In the genomic region with DNA sequence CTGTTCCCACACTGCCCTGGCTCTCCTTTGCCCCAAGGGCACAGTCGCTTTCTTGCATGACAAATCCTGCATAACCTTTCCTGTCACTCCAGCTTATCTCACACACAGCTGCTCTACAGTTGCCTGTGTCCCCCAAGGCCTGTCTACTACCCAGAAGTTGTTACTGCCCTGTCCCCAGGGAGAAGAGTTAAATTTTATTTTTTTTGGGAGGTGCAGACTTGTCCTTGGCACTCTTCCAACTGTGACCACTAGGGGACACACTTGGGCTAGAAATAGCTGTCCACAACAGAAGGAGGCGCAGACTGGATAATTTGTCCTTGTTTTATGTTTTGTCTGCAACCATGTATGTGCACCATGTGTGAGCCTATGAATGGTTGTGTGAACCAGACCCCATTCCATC, we compare ENCODE assay signal across 8 mouse cellular contexts. TPM values are rescaled to one million over a fixed set of nuclear protein-coding genes. Genes with fewer than 3 reads are reported as not detected.
A peak's percentile ranks its signal among the peaks of the same experiment; 100 is the strongest.
DNase-seq lines count a peak whose midpoint lies in the region; ATAC-seq and TF ChIP-seq lines count a peak whose summit lies in the region.

No protein-coding gene starts in this region.

- H3K9me3 ChIP-seq in heart, embryonic 16.5 days (replicated peaks; ENCODE audit: control insufficient read depth, low read length), result no peaks in the 10 kb centered on the region
- H3K9me3 ChIP-seq in kidney, embryonic 16.5 days (ENCODE audit: low read length), result no peaks in the 10 kb centered on the region

- no peaks in the 10 kb centered on the region for H3K27me3 ChIP-seq in heart, embryonic 16.5 days (ENCODE audit: control insufficient read depth, insufficient read depth, low read length)
- no peaks in the 10 kb centered on the region for H3K27me3 ChIP-seq in kidney, embryonic 16.5 days (ENCODE audit: insufficient read depth, low read length)
- no peaks in the 10 kb centered on the region for H3K27me3 ChIP-seq in spleen, adult 2 months (ENCODE audit: control insufficient read depth, insufficient read depth, low read length)

- TF ChIP-seq CTCF in gastrocnemius, adult 2 months (IDR thresholded peaks at IDR 0.05), result peak; percentile 67
- peak; percentile 80; the same call in 1 of the 2 replicates for TF ChIP-seq CTCF in spleen, adult 2 months (IDR thresholded peaks at IDR 0.05; ENCODE audit: extremely low read depth, insufficient read depth, insufficient read length, insufficient replicate concordance)

- DNase-seq in gastrocnemius, adult 2 months, result peak; percentile 42
- DNase-seq in gastrocnemius, adult 8-10 months (ENCODE audit: low spot score in 2 of 2), result no peak
- peak; percentile 78 for DNase-seq in T-cell, adult 2 months (ENCODE audit: low spot score)
- DNase-seq in embryo, embryonic 9.5 days (ENCODE audit: extremely low spot score), result peak; percentile 77
- DNase-seq in spleen, adult 2 months (ENCODE audit: low read depth in 1 of 2, low spot score in 2 of 2), result peak; percentile 78 to 82

- TF ChIP-seq POLR2A in spleen, adult 2 months (IDR thresholded peaks at IDR 0.05; ENCODE audit: low read depth, low read length), result no peak

- peak overlapping the region; percentile 53 for H3K9ac ChIP-seq in heart, embryonic 16.5 days (ENCODE audit: low read length)
- H3K9ac ChIP-seq in kidney, embryonic 16.5 days (replicated peaks; ENCODE audit: low read length), result no peak overlapping the region

- H3K4me1 ChIP-seq in heart, embryonic 16.5 days (ENCODE audit: control insufficient read depth, insufficient read depth, low read length), result peaks cover 10% of the 10 kb centered on the region
- no peaks in the 10 kb centered on the region for H3K4me1 ChIP-seq in kidney, embryonic 16.5 days (ENCODE audit: insufficient read depth, low read length)
- H3K4me1 ChIP-seq in spleen, adult 2 months (ENCODE audit: control insufficient read depth, insufficient read depth, insufficient read length), result peaks cover 17% of the 10 kb centered on the region; the same call in 1 of the 2 replicates

- no peak overlapping the region for H3K4me3 ChIP-seq in gastrocnemius, adult 2 months
- no peak overlapping the region for H3K4me3 ChIP-seq in heart, embryonic 16.5 days (ENCODE audit: low read length)
- H3K4me3 ChIP-seq in kidney, embryonic 16.5 days (ENCODE audit: low read length), result no peak overlapping the region
- H3K4me3 ChIP-seq in spleen, adult 2 months (ENCODE audit: extremely low read depth, insufficient read depth, insufficient read length), result no peak overlapping the region

- H3K36me3 ChIP-seq in heart, embryonic 16.5 days (ENCODE audit: control insufficient read depth, insufficient read depth), result peaks cover 5% of the 10 kb centered on the region; the same call in 1 of the 2 replicates
- no peaks in the 10 kb centered on the region for H3K36me3 ChIP-seq in kidney, embryonic 16.5 days (ENCODE audit: insufficient read depth, low read length)
- peaks cover 3% of the 10 kb centered on the region; the same call in 1 of the 2 replicates for H3K36me3 ChIP-seq in spleen, adult 2 months (ENCODE audit: control insufficient read depth, insufficient read depth, low read length)

- H3K27ac ChIP-seq in gastrocnemius, adult 2 months, result peak overlapping the region; percentile 74
- peak overlapping the region; percentile 70 for H3K27ac ChIP-seq in heart, embryonic 16.5 days (ENCODE audit: low read length)
- H3K27ac ChIP-seq in kidney, embryonic 16.5 days (ENCODE audit: low read length), result no peak overlapping the region
- peak overlapping the region; percentile 76 for H3K27ac ChIP-seq in spleen, adult 2 months (ENCODE audit: insufficient read depth, low read length)

- H3K4me2 ChIP-seq in heart, embryonic 16.5 days (ENCODE audit: low read depth, low read length), result no peak overlapping the region
- H3K4me2 ChIP-seq in kidney, embryonic 16.5 days (replicated peaks; ENCODE audit: low read depth, low read length), result no peak overlapping the region

- peak; percentile 28 for ATAC-seq in heart, embryonic 16.5 days (replicated peaks; ENCODE audit: extremely low read depth, insufficient read depth, low FRiP score)
- ATAC-seq in kidney, embryonic 16.5 days (ENCODE audit: low FRiP score, low TSS enrichment), result peak; percentile 59; the same call in 1 of the 2 replicates
- peak; percentile 74 for ATAC-seq in megakaryocyte progenitor cell, adult 5-6 weeks (replicated peaks; ENCODE audit: poor library complexity)

- WGBS in heart, embryonic 16.5 days, result 12% methylated on average over 2 of the region's 2 CpGs
- WGBS in kidney, embryonic 16.5 days, result 31% methylated on average over 2 of the region's 2 CpGs
- WGBS in spleen, adult 2 months, result 11% methylated on average over 2 of the region's 2 CpGs

- intact Hi-C loops in gastrocnemius, adult 2 months (cut with DNase I), result no loop called here

RNA-seq across cellular contexts. Expression of a gene that starts 21.2 kb away (rescaled TPM):
- total RNA-seq in gastrocnemius, adult 2 months (2021), result 10 to 100 TPM; 25.8 to 26.0 TPM
- 10 to 100 TPM; 17.6 to 20.9 (median 19.1) TPM for total RNA-seq in gastrocnemius, adult 8-10 months (2022)
- 120 and 121 TPM in 2 replicates for polyA plus RNA-seq in heart, embryonic 16.5 days (2015; fragmentation: Nextera tagmentation; extraction: Ambion mirVana)
- 142 and 143 TPM in 2 replicates for polyA plus RNA-seq in kidney, embryonic 16.5 days (2015; fragmentation: Nextera tagmentation; extraction: Ambion mirVana)
- 88.1 and 90.6 TPM in 2 replicates for total RNA-seq in megakaryocyte progenitor cell, adult 5-6 weeks (2015)
- total RNA-seq in megakaryocyte progenitor cell, adult 5-6 weeks (2017), result 52.4 and 65.4 TPM in 2 replicates
- 97.4 and 105 TPM in 2 replicates for polyA plus RNA-seq in spleen, adult 2 months (2012; rRNA removed)

RNA-seq across cellular contexts. Expression of a gene that starts 41.5 kb away (rescaled TPM):
- 1 to 10 TPM; 7.8 to 9.5 TPM for total RNA-seq in gastrocnemius, adult 2 months (2021)
- 1 to 10 TPM; 5.9 to 9.7 (median 7.9) TPM for total RNA-seq in gastrocnemius, adult 8-10 months (2022)
- polyA plus RNA-seq in heart, embryonic 16.5 days (2015; fragmentation: Nextera tagmentation; extraction: Ambion mirVana), result 44.1 and 46.6 TPM in 2 replicates
- polyA plus RNA-seq in kidney, embryonic 16.5 days (2015; fragmentation: Nextera tagmentation; extraction: Ambion mirVana), result 79.5 and 80.7 TPM in 2 replicates
- total RNA-seq in megakaryocyte progenitor cell, adult 5-6 weeks (2015), result 40.5 and 44.9 TPM in 2 replicates
- total RNA-seq in megakaryocyte progenitor cell, adult 5-6 weeks (2017), result 37.5 and 39.1 TPM in 2 replicates
- 29.8 and 31.3 TPM in 2 replicates for polyA plus RNA-seq in spleen, adult 2 months (2012; rRNA removed)

RNA-seq across cellular contexts. Expression of a gene that starts 44.0 kb away (rescaled TPM):
- 1 to 10 TPM; 2.8 to 4.8 TPM for total RNA-seq in gastrocnemius, adult 2 months (2021)
- total RNA-seq in gastrocnemius, adult 8-10 months (2022), result 1 to 10 TPM; 1.7 to 3.2 (median 2.8) TPM
- polyA plus RNA-seq in heart, embryonic 16.5 days (2015; fragmentation: Nextera tagmentation; extraction: Ambion mirVana), result 15.0 and 30.4 TPM in 2 replicates
- polyA plus RNA-seq in kidney, embryonic 16.5 days (2015; fragmentation: Nextera tagmentation; extraction: Ambion mirVana), result 30.6 and 40.7 TPM in 2 replicates
- 58.7 and 76.6 TPM in 2 replicates for total RNA-seq in megakaryocyte progenitor cell, adult 5-6 weeks (2015)
- total RNA-seq in megakaryocyte progenitor cell, adult 5-6 weeks (2017), result 68.3 and 86.8 TPM in 2 replicates
- 1.4 and 1.7 TPM in 2 replicates for polyA plus RNA-seq in spleen, adult 2 months (2012; rRNA removed)

RNA-seq across cellular contexts. Expression of a gene that starts 47.6 kb away (rescaled TPM):
- not detected for total RNA-seq in gastrocnemius, adult 2 months (2021)
- not detected for total RNA-seq in gastrocnemius, adult 8-10 months (2022)
- polyA plus RNA-seq in heart, embryonic 16.5 days (2015; fragmentation: Nextera tagmentation; extraction: Ambion mirVana), result not detected in 2 replicates
- not detected in 2 replicates for polyA plus RNA-seq in kidney, embryonic 16.5 days (2015; fragmentation: Nextera tagmentation; extraction: Ambion mirVana)
- total RNA-seq in megakaryocyte progenitor cell, adult 5-6 weeks (2015), result not detected in 2 replicates
- total RNA-seq in megakaryocyte progenitor cell, adult 5-6 weeks (2017), result not detected in 2 replicates
- not detected in 2 replicates for polyA plus RNA-seq in spleen, adult 2 months (2012; rRNA removed)

RNA-seq across cellular contexts. Expression of a gene that starts 48.4 kb away (rescaled TPM):
- not detected for total RNA-seq in gastrocnemius, adult 2 months (2021)
- not detected for total RNA-seq in gastrocnemius, adult 8-10 months (2022)
- not detected in 2 replicates for polyA plus RNA-seq in heart, embryonic 16.5 days (2015; fragmentation: Nextera tagmentation; extraction: Ambion mirVana)
- not detected in 2 replicates for polyA plus RNA-seq in kidney, embryonic 16.5 days (2015; fragmentation: Nextera tagmentation; extraction: Ambion mirVana)
- not detected in 2 replicates for total RNA-seq in megakaryocyte progenitor cell, adult 5-6 weeks (2015)
- not detected in 2 replicates for total RNA-seq in megakaryocyte progenitor cell, adult 5-6 weeks (2017)
- polyA plus RNA-seq in spleen, adult 2 months (2012; rRNA removed), result 0.16 and 0.61 TPM in 2 replicates

Comparison
In these comparisons a context has a peak if more than half of its experiments do, and no peak if none do; other contexts are left out.
1. DNase-seq: peak in gastrocnemius, adult 2 months (single experiment), T-cell, adult 2 months (single experiment), embryo, embryonic 9.5 days (single experiment) and spleen, adult 2 months (2 of 2); none in gastrocnemius, adult 8-10 months (0 of 2).
2. RNA of a gene that starts 44.0 kb away (total RNA-seq): 58.7 to 86.8 TPM in megakaryocyte progenitor cell, adult 5-6 weeks; 2.8 to 4.8 TPM in gastrocnemius, adult 2 months and 1.7 to 3.2 TPM in gastrocnemius, adult 8-10 months; every median in the first group is over 10 times any median in the second.
3. Peak in every context shown above with its lines, with median percentiles within 50 percentile points of each other: ATAC-seq.